Mouse (Mus musculus): ENCODE data around the gene Sec24a.
A peak's percentile ranks its signal among the peaks of the same experiment; 100 is the strongest.

The Sec24a gene

DNA sequence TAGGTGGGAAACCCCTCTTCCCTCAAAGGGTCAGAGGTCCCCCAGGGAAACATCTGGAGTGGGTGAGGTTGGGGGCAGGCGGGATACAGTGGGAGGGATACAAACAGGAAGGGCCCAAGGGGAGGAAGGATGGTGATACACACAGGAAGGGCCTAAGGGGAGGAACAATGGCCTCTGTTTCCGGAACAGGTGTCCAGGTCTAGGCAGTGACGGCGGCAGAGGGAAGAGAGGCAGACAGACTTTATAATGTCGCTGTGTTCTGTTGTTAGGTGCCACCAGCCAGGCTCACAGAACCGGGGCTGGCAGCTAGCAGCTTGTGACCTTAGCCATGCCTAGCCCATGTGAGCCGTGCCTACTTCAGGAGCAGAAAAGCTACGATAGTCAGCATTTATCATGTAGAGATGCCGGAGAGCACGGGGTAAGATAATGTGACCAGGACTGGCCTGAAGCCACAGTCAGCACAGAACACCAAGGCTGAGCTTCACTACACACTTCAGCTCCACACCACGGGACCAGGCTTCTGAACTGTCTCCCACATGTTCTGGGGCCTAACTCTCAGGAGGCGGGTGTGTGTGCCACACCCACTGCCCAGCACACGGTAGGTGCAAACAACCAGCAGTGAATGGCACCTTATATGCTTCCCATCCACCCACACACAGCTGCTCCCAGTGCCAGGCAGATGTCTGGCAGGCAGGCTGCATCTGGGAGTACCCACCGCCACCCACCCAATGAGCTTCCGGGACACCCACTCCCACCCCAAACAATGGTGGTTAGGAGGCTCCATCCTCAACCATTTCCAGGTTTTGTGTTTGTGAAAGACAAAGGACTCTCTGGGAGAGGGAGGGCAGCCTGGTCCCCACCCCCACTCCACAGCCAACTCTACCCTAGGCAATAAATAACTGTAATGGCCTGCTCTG, 116.4 kb downstream of the Sec24a start:
- peak; percentile 48 for DNase-seq

DNA sequence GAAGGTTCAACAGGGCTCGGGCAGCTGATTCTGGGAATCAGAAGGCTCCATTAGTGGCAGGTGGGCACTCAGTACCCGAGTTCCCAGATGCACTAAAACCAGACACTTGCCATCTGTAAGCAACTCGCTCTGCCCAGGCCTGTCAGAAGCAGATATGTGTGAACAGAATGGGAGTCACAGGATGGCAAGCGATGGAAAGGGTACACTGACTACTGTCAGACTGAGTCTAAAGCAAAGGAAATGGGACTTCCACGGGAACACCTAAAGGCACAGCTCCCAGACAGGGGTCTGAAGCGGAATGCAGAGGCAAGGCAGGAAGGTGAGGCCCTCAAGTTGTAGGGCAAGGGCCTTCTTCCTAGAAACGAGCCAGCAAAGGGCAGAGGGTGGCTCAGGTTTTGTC, 117.2 kb downstream of the Sec24a start:
- DNase-seq: no peak

DNA sequence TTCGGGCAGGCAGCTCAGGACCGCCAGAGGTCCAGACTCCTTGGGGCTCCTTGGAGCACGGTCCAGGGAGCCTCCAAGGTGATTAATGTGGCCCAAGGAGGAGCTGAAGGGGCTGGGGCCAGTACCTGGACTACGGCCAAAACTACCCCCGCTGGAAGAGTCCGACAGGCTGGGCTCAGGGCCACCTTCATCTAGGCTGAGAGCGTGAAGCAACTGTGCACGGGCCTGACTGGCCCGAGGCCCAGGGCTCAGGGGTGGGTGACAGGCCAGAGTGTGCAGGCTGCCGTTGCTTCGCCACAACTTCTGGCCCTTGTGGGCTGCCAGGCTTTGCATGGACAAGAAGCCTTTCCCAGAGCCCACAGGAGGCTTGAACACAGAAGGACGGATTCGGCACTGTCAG, 118.1 kb downstream of the Sec24a start:
- no peak for DNase-seq

GRCm38 (mm10) chr11:51644217-51644616, 119.2 kb downstream of the Sec24a start:
- DNase-seq: peak; percentile 85

GRCm38 (mm10) chr11:51643761-51644160, 119.7 kb downstream of the Sec24a start:
- peak; percentile 81 for DNase-seq

GRCm38 (mm10) chr11:51643202-51643601, 120.2 kb downstream of the Sec24a start:
- no peak for DNase-seq

All from thymus, postnatal 25 days (tissue).